Mouse (Mus musculus): ENCODE results near the gene Rab25.

Gene Rab25

GRCm38 (mm10) chr3:88526157-88527131, 21.7 kb downstream of the Rab25 start:
- in situ Hi-C loops (cut with MboI): no loop called here

- in situ Hi-C loops (cut with MboI): no loop called here
These were observed 23.1 kb downstream of the Rab25 start for GRCm38 (mm10) chr3:88525021-88525420.

GRCm38 (mm10) chr3:88523027-88523426, 25.1 kb downstream of the Rab25 start:
- in situ Hi-C loops (cut with MboI): loop anchor here (5.0 kb wide), 1 partner anchor 41 kb away; no protein-coding TSS in a partner anchor

- in situ Hi-C loops (cut with MboI): loop anchor here (5.0 kb wide), 1 partner anchor 40 kb away; no protein-coding TSS in a partner anchor
These were observed 26.2 kb downstream of the Rab25 start for GRCm38 (mm10) chr3:88521803-88522331.

GRCm38 (mm10) chr3:88521156-88521555, 26.9 kb downstream of the Rab25 start:
- in situ Hi-C loops (cut with MboI): loop anchor here (5.0 kb wide), 1 partner anchor 39 kb away; no protein-coding TSS in a partner anchor

GRCm38 (mm10) chr3:88520078-88520477, 28.0 kb downstream of the Rab25 start:
- in situ Hi-C loops (cut with MboI): loop anchor here (5.0 kb wide), 1 partner anchor 38 kb away; no protein-coding TSS in a partner anchor

- in situ Hi-C loops (cut with MboI): no loop called here
These were observed 29.7 kb downstream of the Rab25 start for GRCm38 (mm10) chr3:88518411-88518810.

GRCm38 (mm10) chr3:88516407-88516806, 31.7 kb downstream of the Rab25 start:
- in situ Hi-C loops (cut with MboI): no loop called here

- in situ Hi-C loops (cut with MboI): no loop called here
These were observed 33.1 kb downstream of the Rab25 start for GRCm38 (mm10) chr3:88515095-88515386.

- in situ Hi-C loops (cut with MboI): no loop called here
These were observed 33.6 kb downstream of the Rab25 start for GRCm38 (mm10) chr3:88514231-88515094.

- in situ Hi-C loops (cut with MboI): no loop called here
These were observed 34.5 kb downstream of the Rab25 start for GRCm38 (mm10) chr3:88513546-88514115.

GRCm38 (mm10) chr3:88512896-88513545, 35.1 kb downstream of the Rab25 start:
- in situ Hi-C loops (cut with MboI): no loop called here

GRCm38 (mm10) chr3:88512141-88512895, 35.8 kb downstream of the Rab25 start:
- in situ Hi-C loops (cut with MboI): no loop called here

- in situ Hi-C loops (cut with MboI): no loop called here
These were observed 36.5 kb downstream of the Rab25 start for GRCm38 (mm10) chr3:88511559-88511958.

- in situ Hi-C loops (cut with MboI): no loop called here
These were observed 37.4 kb downstream of the Rab25 start for GRCm38 (mm10) chr3:88510421-88511289.

- in situ Hi-C loops (cut with MboI): no loop called here
These were observed 38.2 kb downstream of the Rab25 start, which contains the start of gene Lmna for GRCm38 (mm10) chr3:88509692-88510420. Gene Lmna, minus strand, starts transcription at chr3:88509956.

- in situ Hi-C loops (cut with MboI): no loop called here
These were observed 38.9 kb downstream of the Rab25 start for GRCm38 (mm10) chr3:88509250-88509649.

GRCm38 (mm10) chr3:88505765-88506164, 42.3 kb downstream of the Rab25 start:
- in situ Hi-C loops (cut with MboI): no loop called here

GRCm38 (mm10) chr3:88505081-88505480, 43.0 kb downstream of the Rab25 start:
- in situ Hi-C loops (cut with MboI): no loop called here
